Mouse (Mus musculus) limb, embryonic 13.5 days (tissue): ENCODE data around the gene Polr1d. TPM values are rescaled to one million over a fixed set of nuclear protein-coding genes. Genes with fewer than 3 reads are reported as not detected.

Experiments used
- ATAC-seq: fragments of 200-750 bp; cut with Nextera tagmentation; 2 replicates; pipeline ENCODE4 v1.8.0; 2017; ENCODE audit warnings: low read depth, moderate number of reproducible peaks, moderate TSS enrichment; ENCODE audit not compliant: low FRiP score
- H3K27ac ChIP-seq: fragments of 300-500 bp; sonication (generic); 2 replicates; pipeline ENCODE4 v1.5.1; 2015; ENCODE audit warnings: inconsistent platforms, mild to moderate bottlenecking, moderate library complexity
- H3K27me3 ChIP-seq: fragments of 300-500 bp; sonication (generic); 2 replicates; pipeline ENCODE4 v1.6.1; 2015; ENCODE audit warnings: mild to moderate bottlenecking, inconsistent platforms
- H3K36me3 ChIP-seq: fragments of 300-500 bp; sonication (generic); 2 replicates; pipeline ENCODE4 v1.6.1; 2015; ENCODE audit warnings: inconsistent platforms, mild to moderate bottlenecking, moderate library complexity
- H3K4me1 ChIP-seq: fragments of 300-500 bp; sonication (generic); 2 replicates; pipeline ENCODE4 v1.6.1; 2015; ENCODE audit warnings: inconsistent platforms
- H3K4me2 ChIP-seq: fragments of 300-500 bp; sonication (generic); replicated peaks from 2 replicates; pipeline ENCODE4 v1.6.1; 2015; ENCODE audit warnings: inconsistent platforms, mild to moderate bottlenecking, moderate library complexity
- H3K4me3 ChIP-seq: fragments of 300-500 bp; sonication (generic); 2 replicates; pipeline ENCODE4 v1.5.1; 2015; ENCODE audit warnings: moderate library complexity, mild to moderate bottlenecking, inconsistent platforms
- H3K9ac ChIP-seq: fragments of 300-500 bp; sonication (generic); 2 replicates; pipeline ENCODE4 v1.6.1; 2015; ENCODE audit warnings: mild to moderate bottlenecking, inconsistent platforms
- H3K9me3 ChIP-seq: fragments of 300-500 bp; sonication (generic); 2 replicates; pipeline ENCODE4 v1.6.1; 2016; ENCODE audit warnings: inconsistent platforms
- WGBS: fragments of 180-500 bp; shearing (Covaris S2); methylation state at CpG from one replicate; pipeline ENCODE4 v1.1.7; 2015; 5-methylcytosine and 5-hydroxymethylcytosine counted together
- polyA plus RNA-seq: library from polyadenylated mRNA; unstranded; fragments of >200 nt; fragmentation: Nextera tagmentation; extraction: Ambion mirVana; gene quantifications from 2 replicates; pipeline ENCODE4 v1.2.1, GENCODE M21; 2015

The Polr1d gene
- polyA plus RNA-seq, 1 experiment from 2014 or later, result 125 TPM

GRCm38 (mm10) chr5:147127860-147128259 lies 51.0 kb downstream of the Polr1d start:
- Histone ChIP-seq H3K4me1 (0 out of 2 replicates have a peak, but pooled peaks cover 3% of the 10 kb centered on the region), H3K27me3 (no peaks in the 10 kb centered on the region), H3K9me3 (no peaks in the 10 kb centered on the region), H3K27ac (no peak overlapping the region), H3K36me3 (no peaks in the 10 kb centered on the region), H3K4me3 (no peak overlapping the region), H3K9ac (no peak overlapping the region), H3K4me2 (no peak overlapping the region)
- no peak for ATAC-seq
- WGBS, result 76% methylated on average over 4 of the region's 4 CpGs

- no peaks in the 10 kb centered on the region for H3K9me3 ChIP-seq
- no peaks in the 10 kb centered on the region for H3K36me3 ChIP-seq
- no peaks in the 10 kb centered on the region for H3K27me3 ChIP-seq
- no peak overlapping the region for H3K4me2 ChIP-seq
- peaks cover 12% of the 10 kb centered on the region; the same call in 1 of the 2 replicates for H3K4me1 ChIP-seq
- H3K9ac ChIP-seq, result no peak overlapping the region
- no peak for ATAC-seq
- H3K4me3 ChIP-seq, result no peak overlapping the region
- WGBS, result 82% methylated on average over 2 of the region's 2 CpGs
- H3K27ac ChIP-seq, result no peak overlapping the region
These were observed 52.6 kb downstream of the Polr1d start for GRCm38 (mm10) chr5:147129484-147129883.

- no peak for ATAC-seq
- H3K4me2 ChIP-seq, result no peak overlapping the region
- H3K9me3 ChIP-seq, result no peaks in the 10 kb centered on the region
- no peaks in the 10 kb centered on the region for H3K36me3 ChIP-seq
- no peak overlapping the region for H3K4me3 ChIP-seq
- no peak overlapping the region for H3K9ac ChIP-seq
- WGBS, result 93% methylated on average over 4 of the region's 4 CpGs
- no peak overlapping the region for H3K27ac ChIP-seq
- H3K4me1 ChIP-seq, result peaks cover 14% of the 10 kb centered on the region; the same call in 1 of the 2 replicates
- no peaks in the 10 kb centered on the region for H3K27me3 ChIP-seq
These were observed 55.1 kb downstream of the Polr1d start for GRCm38 (mm10) chr5:147131912-147132311.

- Histone ChIP-seq H3K4me1 (peaks cover 14% of the 10 kb centered on the region; the same call in 1 of the 2 replicates), H3K27ac (no peak overlapping the region)
- no peak for ATAC-seq
These were observed 56.8 kb downstream of the Polr1d start for GRCm38 (mm10) chr5:147133662-147134061.

GRCm38 (mm10) chr5:147134341-147135088 lies 57.7 kb downstream of the Polr1d start:
- no peak overlapping the region for H3K9ac ChIP-seq
- no peaks in the 10 kb centered on the region for H3K36me3 ChIP-seq
- H3K4me3 ChIP-seq, result no peak overlapping the region
- WGBS, result 32% methylated on average over 8 of the region's 8 CpGs
- ATAC-seq, result no peak
- H3K9me3 ChIP-seq, result no peaks in the 10 kb centered on the region
- H3K4me1 ChIP-seq, result peaks cover 14% of the 10 kb centered on the region; the same call in 1 of the 2 replicates
- H3K4me2 ChIP-seq, result no peak overlapping the region
- no peak overlapping the region for H3K27ac ChIP-seq
- H3K27me3 ChIP-seq, result no peaks in the 10 kb centered on the region

More at GRCm38 (mm10) chr5:147133662-147134061, 56.8 kb downstream of the Polr1d start:
- peak overlapping the region; percentile 54 for H3K4me2 ChIP-seq
- H3K27me3 ChIP-seq, result no peaks in the 10 kb centered on the region
- peak overlapping the region; percentile 25 for H3K4me3 ChIP-seq
- H3K9me3 ChIP-seq, result no peaks in the 10 kb centered on the region
- 6% methylated on average over 17 of the region's 17 CpGs for WGBS
- H3K9ac ChIP-seq, result peak overlapping the region; percentile 50
- H3K36me3 ChIP-seq, result no peaks in the 10 kb centered on the region

- peaks cover 14% of the 10 kb centered on the region; the same call in 1 of the 2 replicates for H3K4me1 ChIP-seq
- ATAC-seq, result no peak
- WGBS, result 89% methylated on average over 3 of the region's 3 CpGs
- H3K4me2 ChIP-seq, result no peak overlapping the region
- no peaks in the 10 kb centered on the region for H3K27me3 ChIP-seq
- no peak overlapping the region for H3K9ac ChIP-seq
- no peak overlapping the region for H3K27ac ChIP-seq
- no peaks in the 10 kb centered on the region for H3K36me3 ChIP-seq
- H3K9me3 ChIP-seq, result no peaks in the 10 kb centered on the region
- H3K4me3 ChIP-seq, result no peak overlapping the region
These were observed 58.2 kb downstream of the Polr1d start for GRCm38 (mm10) chr5:147135089-147135446.

- no peak overlapping the region for H3K4me2 ChIP-seq
- no peak overlapping the region for H3K27ac ChIP-seq
- no peaks in the 10 kb centered on the region for H3K27me3 ChIP-seq
- H3K4me3 ChIP-seq, result no peak overlapping the region
- H3K9ac ChIP-seq, result no peak overlapping the region
- H3K9me3 ChIP-seq, result no peaks in the 10 kb centered on the region
- WGBS, result 73% methylated on average over 13 of the region's 13 CpGs
- no peak for ATAC-seq
- H3K4me1 ChIP-seq, result peaks cover 14% of the 10 kb centered on the region; the same call in 1 of the 2 replicates
- no peaks in the 10 kb centered on the region for H3K36me3 ChIP-seq
These were observed 59.1 kb downstream of the Polr1d start for GRCm38 (mm10) chr5:147135994-147136393.

GRCm38 (mm10) chr5:147147340-147147739 lies 70.5 kb downstream of the Polr1d start:
- Histone ChIP-seq H3K4me1 (no peaks in the 10 kb centered on the region), H3K9ac (no peak overlapping the region), H3K36me3 (no peaks in the 10 kb centered on the region), H3K4me2 (no peak overlapping the region), H3K27ac (no peak overlapping the region), H3K9me3 (peaks cover 3% of the 10 kb centered on the region; the same call in 1 of the 2 replicates), H3K4me3 (no peak overlapping the region), H3K27me3 (no peaks in the 10 kb centered on the region)
- no peak for ATAC-seq

- Histone ChIP-seq H3K9me3 (no peaks in the 10 kb centered on the region), H3K4me2 (no peak overlapping the region), H3K27ac (no peak overlapping the region), H3K36me3 (no peaks in the 10 kb centered on the region), H3K4me1 (peaks cover 15% of the 10 kb centered on the region), H3K4me3 (no peak overlapping the region), H3K27me3 (peaks cover 17% of the 10 kb centered on the region), H3K9ac (no peak overlapping the region)
- WGBS, result 9% methylated on average over 13 of the region's 13 CpGs
- no peak for ATAC-seq
These were observed 78.0 kb downstream of the Polr1d start for GRCm38 (mm10) chr5:147154806-147155371.

GRCm38 (mm10) chr5:147155449-147156133 lies 78.7 kb downstream of the Polr1d start:
- 7% methylated on average over 13 of the region's 13 CpGs for WGBS
- Histone ChIP-seq H3K27ac (no peak overlapping the region), H3K9me3 (no peaks in the 10 kb centered on the region), H3K27me3 (peaks cover 17% of the 10 kb centered on the region), H3K4me1 (peaks cover 15% of the 10 kb centered on the region), H3K4me3 (no peak overlapping the region), H3K4me2 (no peak overlapping the region; the same call in 1 of the 2 replicates), H3K36me3 (no peaks in the 10 kb centered on the region), H3K9ac (no peak overlapping the region)
- ATAC-seq, result no peak

- no peak overlapping the region for H3K9ac ChIP-seq
- no peaks in the 10 kb centered on the region; the same call in 1 of the 2 replicates for H3K9me3 ChIP-seq
- H3K27me3 ChIP-seq, result peaks cover 17% of the 10 kb centered on the region
- H3K36me3 ChIP-seq, result no peaks in the 10 kb centered on the region
- no peak overlapping the region for H3K4me3 ChIP-seq
- WGBS, result 26% methylated on average over 3 of the region's 3 CpGs
- no peak for ATAC-seq
- no peak overlapping the region for H3K4me2 ChIP-seq
- H3K27ac ChIP-seq, result no peak overlapping the region
- H3K4me1 ChIP-seq, result peaks cover 15% of the 10 kb centered on the region
These were observed 79.5 kb downstream of the Polr1d start for GRCm38 (mm10) chr5:147156376-147156775.

- H3K36me3 ChIP-seq, result no peaks in the 10 kb centered on the region
- H3K9me3 ChIP-seq, result no peaks in the 10 kb centered on the region; the same call in 1 of the 2 replicates
- H3K27ac ChIP-seq, result no peak overlapping the region
- H3K4me3 ChIP-seq, result no peak overlapping the region
- ATAC-seq, result no peak
- H3K27me3 ChIP-seq, result peaks cover 17% of the 10 kb centered on the region
- WGBS, result 73% methylated on average over 7 of the region's 7 CpGs
- no peak overlapping the region for H3K4me2 ChIP-seq
- H3K9ac ChIP-seq, result no peak overlapping the region
- peaks cover 15% of the 10 kb centered on the region for H3K4me1 ChIP-seq
These were observed 80.6 kb downstream of the Polr1d start for GRCm38 (mm10) chr5:147157441-147157840.
